Mouse (Mus musculus): Measurements from ENCODE around the gene Upp2. TPM values are rescaled to one million over a fixed set of nuclear protein-coding genes. Genes with fewer than 3 reads are reported as not detected.

Upp2 gene
- polyA plus RNA-seq, 1 experiment from 2014 or later = 14.4 TPM

GRCm38 (mm10) chr2:58565267-58565666, 1.8 kb upstream of the Upp2 start:
- WGBS = 54% methylated on average over 6 of the region's 6 CpGs
- H3K27me3 ChIP-seq (ENCODE audit: control insufficient read depth, insufficient read depth, low read length) = no peaks in the 10 kb centered on the region
- H3K4me2 ChIP-seq (ENCODE audit: low read length) = peak overlapping the region; percentile 75
- H3K4me3 ChIP-seq (replicated peaks; ENCODE audit: low read depth, low read length) = peak overlapping the region; percentile 79
- ATAC-seq (ENCODE audit: low FRiP score, low TSS enrichment) (no peak), DNase-seq (no peak)
- H3K27ac ChIP-seq (replicated peaks; ENCODE audit: low read depth, low read length) = no peak overlapping the region
- no peaks in the 10 kb centered on the region for H3K9me3 ChIP-seq (ENCODE audit: control insufficient read depth, low read length)
- H3K4me1 ChIP-seq (ENCODE audit: control insufficient read depth, insufficient read depth, low read length) = peaks cover 32% of the 10 kb centered on the region
- H3K36me3 ChIP-seq (ENCODE audit: control insufficient read depth, insufficient read depth, low read length) = no peaks in the 10 kb centered on the region
- peak overlapping the region; percentile 95 for H3K9ac ChIP-seq (replicated peaks; ENCODE audit: low read length)

GRCm38 (mm10) chr2:58566049-58566409, 1.1 kb upstream of the Upp2 start:
- 6% methylated on average over 6 of the region's 6 CpGs for WGBS
- H3K36me3 ChIP-seq (ENCODE audit: control insufficient read depth, insufficient read depth, low read length) = no peaks in the 10 kb centered on the region
- peaks cover 32% of the 10 kb centered on the region for H3K4me1 ChIP-seq (ENCODE audit: control insufficient read depth, insufficient read depth, low read length)
- H3K4me3 ChIP-seq (replicated peaks; ENCODE audit: low read depth, low read length) = peak overlapping the region; percentile 79
- no peak for ATAC-seq (ENCODE audit: low FRiP score, low TSS enrichment)
- H3K27me3 ChIP-seq (ENCODE audit: control insufficient read depth, insufficient read depth, low read length) = no peaks in the 10 kb centered on the region
- H3K9me3 ChIP-seq (ENCODE audit: control insufficient read depth, low read length) = no peaks in the 10 kb centered on the region
- DNase-seq = no peak
- H3K9ac ChIP-seq (replicated peaks; ENCODE audit: low read length) = peak overlapping the region; percentile 95
- H3K27ac ChIP-seq (replicated peaks; ENCODE audit: low read depth, low read length) = peak overlapping the region; percentile 99
- peak overlapping the region; percentile 75 for H3K4me2 ChIP-seq (ENCODE audit: low read length)

- peaks cover 32% of the 10 kb centered on the region for H3K4me1 ChIP-seq (ENCODE audit: control insufficient read depth, insufficient read depth, low read length)
- no peaks in the 10 kb centered on the region for H3K27me3 ChIP-seq (ENCODE audit: control insufficient read depth, insufficient read depth, low read length)
- H3K27ac ChIP-seq (replicated peaks; ENCODE audit: low read depth, low read length) = peak overlapping the region; percentile 99
- peak overlapping the region; percentile 75 for H3K4me2 ChIP-seq (ENCODE audit: low read length)
- peak; percentile 71 for DNase-seq
- peak; percentile 69 for ATAC-seq (ENCODE audit: low FRiP score, low TSS enrichment)
- H3K9ac ChIP-seq (replicated peaks; ENCODE audit: low read length) = peak overlapping the region; percentile 95
- WGBS = under 1% methylated on average over 74 of the region's 78 CpGs
- no peaks in the 10 kb centered on the region for H3K36me3 ChIP-seq (ENCODE audit: control insufficient read depth, insufficient read depth, low read length)
- no peaks in the 10 kb centered on the region for H3K9me3 ChIP-seq (ENCODE audit: control insufficient read depth, low read length)
- H3K4me3 ChIP-seq (replicated peaks; ENCODE audit: low read depth, low read length) = peak overlapping the region; percentile 79
These were observed 560 bp upstream of the Upp2 start for GRCm38 (mm10) chr2:58566410-58567065.

GRCm38 (mm10) chr2:58567866-58568719, 995 bp downstream of the Upp2 start:
- 5% methylated on average over 12 of the region's 12 CpGs for WGBS
- DNase-seq = peak; percentile 53
- Histone ChIP-seq H3K9me3 (ENCODE audit: control insufficient read depth, low read length) (no peaks in the 10 kb centered on the region), H3K9ac (replicated peaks; ENCODE audit: low read length) (peak overlapping the region; percentile 95), H3K27me3 (ENCODE audit: control insufficient read depth, insufficient read depth, low read length) (no peaks in the 10 kb centered on the region), H3K27ac (replicated peaks; ENCODE audit: low read depth, low read length) (peak overlapping the region; percentile 99), H3K4me2 (ENCODE audit: low read length) (peak overlapping the region; percentile 75), H3K4me3 (replicated peaks; ENCODE audit: low read depth, low read length) (peak overlapping the region; percentile 79), H3K4me1 (ENCODE audit: control insufficient read depth, insufficient read depth, low read length) (peaks cover 32% of the 10 kb centered on the region), H3K36me3 (ENCODE audit: control insufficient read depth, insufficient read depth, low read length) (no peaks in the 10 kb centered on the region)
- no peak for ATAC-seq (ENCODE audit: low FRiP score, low TSS enrichment)

- Histone ChIP-seq H3K27me3 (ENCODE audit: control insufficient read depth, insufficient read depth, low read length) (no peaks in the 10 kb centered on the region), H3K9me3 (ENCODE audit: control insufficient read depth, low read length) (no peaks in the 10 kb centered on the region), H3K4me1 (ENCODE audit: control insufficient read depth, insufficient read depth, low read length) (peaks cover 32% of the 10 kb centered on the region), H3K9ac (replicated peaks; ENCODE audit: low read length) (peak overlapping the region; percentile 95), H3K36me3 (ENCODE audit: control insufficient read depth, insufficient read depth, low read length) (no peaks in the 10 kb centered on the region), H3K4me2 (ENCODE audit: low read length) (peak overlapping the region; percentile 75), H3K27ac (replicated peaks; ENCODE audit: low read depth, low read length) (peak overlapping the region; percentile 99), H3K4me3 (replicated peaks; ENCODE audit: low read depth, low read length) (peak overlapping the region; percentile 79)
- 68% methylated on average over 4 of the region's 4 CpGs for WGBS
- DNase-seq (no peak), ATAC-seq (ENCODE audit: low FRiP score, low TSS enrichment) (no peak)
These were observed 1.9 kb downstream of the Upp2 start for GRCm38 (mm10) chr2:58568841-58569645.

GRCm38 (mm10) chr2:58574167-58574566, 7.1 kb downstream of the Upp2 start:
- ATAC-seq (ENCODE audit: low FRiP score, low TSS enrichment) (no peak), DNase-seq (no peak)
- H3K9ac ChIP-seq (replicated peaks; ENCODE audit: low read length) = no peak overlapping the region
- H3K4me2 ChIP-seq (ENCODE audit: low read length) = no peak overlapping the region
- no peaks in the 10 kb centered on the region for H3K36me3 ChIP-seq (ENCODE audit: control insufficient read depth, insufficient read depth, low read length)
- peaks cover 2% of the 10 kb centered on the region; the same call in 1 of the 2 replicates for H3K4me1 ChIP-seq (ENCODE audit: control insufficient read depth, insufficient read depth, low read length)
- H3K27ac ChIP-seq (replicated peaks; ENCODE audit: low read depth, low read length) = no peak overlapping the region
- H3K27me3 ChIP-seq (ENCODE audit: control insufficient read depth, insufficient read depth, low read length) = no peaks in the 10 kb centered on the region
- H3K4me3 ChIP-seq (replicated peaks; ENCODE audit: low read depth, low read length) = no peak overlapping the region
- H3K9me3 ChIP-seq (ENCODE audit: control insufficient read depth, low read length) = no peaks in the 10 kb centered on the region
- WGBS = 95% methylated on average over 2 of the region's 2 CpGs

- Histone ChIP-seq H3K9me3 (ENCODE audit: control insufficient read depth, low read length) (no peaks in the 10 kb centered on the region), H3K4me3 (replicated peaks; ENCODE audit: low read depth, low read length) (no peak overlapping the region), H3K27me3 (ENCODE audit: control insufficient read depth, insufficient read depth, low read length) (no peaks in the 10 kb centered on the region), H3K9ac (replicated peaks; ENCODE audit: low read length) (no peak overlapping the region), H3K36me3 (ENCODE audit: control insufficient read depth, insufficient read depth, low read length) (no peaks in the 10 kb centered on the region), H3K27ac (replicated peaks; ENCODE audit: low read depth, low read length) (no peak overlapping the region), H3K4me2 (ENCODE audit: low read length) (no peak overlapping the region), H3K4me1 (ENCODE audit: control insufficient read depth, insufficient read depth, low read length) (no peaks in the 10 kb centered on the region)
- ATAC-seq (ENCODE audit: low FRiP score, low TSS enrichment) (no peak), DNase-seq (no peak)
- WGBS = 68% methylated on average over 10 of the region's 10 CpGs
These were observed 19.2 kb downstream of the Upp2 start for GRCm38 (mm10) chr2:58586311-58586710.

- no peaks in the 10 kb centered on the region for H3K36me3 ChIP-seq (ENCODE audit: control insufficient read depth, insufficient read depth, low read length)
- no peaks in the 10 kb centered on the region for H3K27me3 ChIP-seq (ENCODE audit: control insufficient read depth, insufficient read depth, low read length)
- H3K9me3 ChIP-seq (ENCODE audit: control insufficient read depth, low read length) = no peaks in the 10 kb centered on the region
- H3K4me2 ChIP-seq (ENCODE audit: low read length) = no peak overlapping the region
- DNase-seq = no peak
- no peak overlapping the region for H3K27ac ChIP-seq (replicated peaks; ENCODE audit: low read depth, low read length)
- ATAC-seq (ENCODE audit: low FRiP score, low TSS enrichment) = no peak
- WGBS = 79% methylated on average over 4 of the region's 4 CpGs
- no peak overlapping the region for H3K9ac ChIP-seq (replicated peaks; ENCODE audit: low read length)
- H3K4me1 ChIP-seq (ENCODE audit: control insufficient read depth, insufficient read depth, low read length) = no peaks in the 10 kb centered on the region
- H3K4me3 ChIP-seq (replicated peaks; ENCODE audit: low read depth, low read length) = no peak overlapping the region
These were observed 22.5 kb downstream of the Upp2 start for GRCm38 (mm10) chr2:58589637-58590036.

All from midbrain, embryonic 14.5 days (tissue).